In genomic region chr8:110731346-110731859, GRCm38 (mm10) we compare ENCODE assay signal across 18 mouse cellular contexts.
"Had no signal": no experiment of that assay in that cellular context is flagged by ENCODE, and none has a peak within 500 bp of the region (broad histone marks: within the 10 kb centered on the region; RNA-seq: fewer than 3 reads in every experiment).

No protein-coding gene starts in this region.

- H3K4me3 ChIP-seq: left cerebral cortex, adult 2 months; limb, embryonic 12.5 days; limb, embryonic 15.5 days; midbrain, embryonic 12.5 days; midbrain, embryonic 15.5 days; neural tube, embryonic 13.5 days had no signal

- H3K27ac ChIP-seq: kidney, postnatal 0 days; left cerebral cortex, adult 2 months; limb, embryonic 12.5 days; limb, embryonic 15.5 days; liver, embryonic 14.5 days; macrophage; midbrain, embryonic 12.5 days; midbrain, embryonic 15.5 days; neural tube, embryonic 13.5 days; stomach, postnatal 0 days had no signal

- H3K27me3 ChIP-seq: limb, embryonic 12.5 days; limb, embryonic 15.5 days; midbrain, embryonic 12.5 days; midbrain, embryonic 15.5 days; neural tube, embryonic 13.5 days had no signal

- DNase-seq: kidney, postnatal 25 days; layer of hippocampus, postnatal 36 days; liver, postnatal 0 days; lung, embryonic 14.5 days; retina, postnatal 1 day; thymus, adult 2 months; thymus, postnatal 14 days; thymus, postnatal 4 days had no signal
